Mouse (Mus musculus): ENCODE data around the gene Mrpl38.
A peak's percentile ranks its signal among the peaks of the same experiment; 100 is the strongest.
"Not testable (repeated sequence)": the region's sequence is repeated elsewhere in the genome, so short reads cannot be mapped to it uniquely, and the experiment has no call there.

The Mrpl38 gene

GRCm38 (mm10) chr11:116093771-116094565 is 44.7 kb downstream of the Mrpl38 start:
- no peak for DNase-seq (ENCODE audit: low read depth, low spot score)

- DNase-seq (ENCODE audit: low read depth, low spot score), result not testable (repeated sequence)
Measured at GRCm38 (mm10) chr11:116092959-116093358, 45.7 kb downstream of the Mrpl38 start.

- no peak for DNase-seq (ENCODE audit: low read depth, low spot score)
Measured at GRCm38 (mm10) chr11:116091591-116091990, 47.1 kb downstream of the Mrpl38 start.

- DNase-seq (ENCODE audit: low read depth, low spot score), result no peak
Measured at GRCm38 (mm10) chr11:116089545-116089944, 49.1 kb downstream of the Mrpl38 start.

- no peak for DNase-seq (ENCODE audit: low read depth, low spot score)
Measured at GRCm38 (mm10) chr11:116088741-116089394, 49.8 kb downstream of the Mrpl38 start.

- no peak for DNase-seq (ENCODE audit: low read depth, low spot score)
Measured at GRCm38 (mm10) chr11:116088188-116088587, 50.5 kb downstream of the Mrpl38 start.

- DNase-seq (ENCODE audit: low read depth, low spot score), result peak; percentile 90
Measured at GRCm38 (mm10) chr11:116087194-116088130, 51.2 kb downstream of the Mrpl38 start.

- peak; percentile 100 for DNase-seq (ENCODE audit: low read depth, low spot score)
Measured at GRCm38 (mm10) chr11:116086258-116087193, 52.1 kb downstream of the Mrpl38 start, which contains the start of gene Wbp2. Gene Wbp2 (minus strand): TSS chr11:116086995.

- DNase-seq (ENCODE audit: low read depth, low spot score), result no peak
Measured at GRCm38 (mm10) chr11:116084166-116084565, 54.5 kb downstream of the Mrpl38 start.

- no peak for DNase-seq (ENCODE audit: low read depth, low spot score)
Measured at GRCm38 (mm10) chr11:116083096-116083672, 55.5 kb downstream of the Mrpl38 start.
